ENCODE assay signal across 28 mouse cellular contexts in genomic region chr5:27291378-27291777, GRCm38 (mm10).
"Had no signal": no experiment of that assay in that cellular context is flagged by ENCODE, and none has a peak within 500 bp of the region (broad histone marks: within the 10 kb centered on the region; RNA-seq: fewer than 3 reads in every experiment).

No protein-coding gene starts in this region.

- ATAC-seq: forebrain, embryonic 13.5 days; forebrain, embryonic 14.5 days; forebrain, embryonic 15.5 days; forebrain, embryonic 16.5 days; forebrain, postnatal 0 days had no signal

- DNase-seq: cerebellum, adult 2 months; cerebellum, adult 8-10 months; cerebellum, adult 9-10 months; cerebellum, adult 9-11 months; cerebellum, postnatal 10 days; cerebellum, postnatal 14 days; cerebellum, postnatal 25 days; cerebellum, postnatal 36 days; embryo, embryonic 11 days; forebrain, postnatal 0 days; gastrocnemius, adult 2 months; gastrocnemius, postnatal 10 days; gastrocnemius, postnatal 14 days; gastrocnemius, postnatal 25 days; gastrocnemius, postnatal 36 days; heart, adult 18-20 months; heart, adult 2 months had no signal

- H3K9me3 ChIP-seq: embryonic facial prominence, embryonic 10.5 days; embryonic facial prominence, embryonic 12.5 days; embryonic facial prominence, embryonic 13.5 days; embryonic facial prominence, embryonic 15.5 days; forebrain, embryonic 10.5 days; forebrain, embryonic 12.5 days; forebrain, embryonic 13.5 days; forebrain, embryonic 15.5 days had no signal

- H3K4me2 ChIP-seq: embryonic facial prominence, embryonic 12.5 days; embryonic facial prominence, embryonic 13.5 days; embryonic facial prominence, embryonic 15.5 days; forebrain, embryonic 12.5 days; forebrain, embryonic 13.5 days; forebrain, embryonic 15.5 days had no signal

- H3K9ac ChIP-seq: embryonic facial prominence, embryonic 12.5 days; embryonic facial prominence, embryonic 13.5 days; embryonic facial prominence, embryonic 15.5 days; forebrain, embryonic 12.5 days; forebrain, embryonic 13.5 days; forebrain, embryonic 15.5 days; forebrain, postnatal 0 days had no signal

- H3K27me3 ChIP-seq: embryonic facial prominence, embryonic 12.5 days; embryonic facial prominence, embryonic 13.5 days; embryonic facial prominence, embryonic 15.5 days; forebrain, embryonic 12.5 days; forebrain, embryonic 13.5 days; forebrain, embryonic 15.5 days had no signal

- H3K27ac ChIP-seq: embryonic facial prominence, embryonic 10.5 days; embryonic facial prominence, embryonic 12.5 days; embryonic facial prominence, embryonic 13.5 days; embryonic facial prominence, embryonic 15.5 days; forebrain, embryonic 10.5 days; forebrain, embryonic 12.5 days; forebrain, embryonic 13.5 days; forebrain, embryonic 15.5 days; gastrocnemius, adult 2 months; heart, adult 2 months had no signal

- H3K4me3 ChIP-seq: embryonic facial prominence, embryonic 10.5 days; embryonic facial prominence, embryonic 12.5 days; embryonic facial prominence, embryonic 13.5 days; embryonic facial prominence, embryonic 15.5 days; erythroblast, embryonic 14.5 days; forebrain, embryonic 10.5 days; forebrain, embryonic 12.5 days; forebrain, embryonic 13.5 days; forebrain, embryonic 15.5 days; gastrocnemius, adult 2 months; heart, adult 2 months had no signal

- H3K4me1 ChIP-seq: embryonic facial prominence, embryonic 10.5 days; embryonic facial prominence, embryonic 12.5 days; embryonic facial prominence, embryonic 13.5 days; embryonic facial prominence, embryonic 15.5 days; forebrain, embryonic 10.5 days; forebrain, embryonic 12.5 days; forebrain, embryonic 13.5 days; forebrain, embryonic 15.5 days had no signal

- H3K36me3 ChIP-seq: embryonic facial prominence, embryonic 10.5 days; embryonic facial prominence, embryonic 12.5 days; embryonic facial prominence, embryonic 13.5 days; embryonic facial prominence, embryonic 15.5 days; forebrain, embryonic 10.5 days; forebrain, embryonic 12.5 days; forebrain, embryonic 15.5 days had no signal
